Mouse (Mus musculus) lung, postnatal 25 days (tissue): ENCODE data around the gene Csf1.

Experiments
- DNase-seq: peaks from one replicate; pipeline ENCODE4 v3.0.0; 2022; ENCODE audit warnings: low spot score

The Csf1 gene

DNA sequence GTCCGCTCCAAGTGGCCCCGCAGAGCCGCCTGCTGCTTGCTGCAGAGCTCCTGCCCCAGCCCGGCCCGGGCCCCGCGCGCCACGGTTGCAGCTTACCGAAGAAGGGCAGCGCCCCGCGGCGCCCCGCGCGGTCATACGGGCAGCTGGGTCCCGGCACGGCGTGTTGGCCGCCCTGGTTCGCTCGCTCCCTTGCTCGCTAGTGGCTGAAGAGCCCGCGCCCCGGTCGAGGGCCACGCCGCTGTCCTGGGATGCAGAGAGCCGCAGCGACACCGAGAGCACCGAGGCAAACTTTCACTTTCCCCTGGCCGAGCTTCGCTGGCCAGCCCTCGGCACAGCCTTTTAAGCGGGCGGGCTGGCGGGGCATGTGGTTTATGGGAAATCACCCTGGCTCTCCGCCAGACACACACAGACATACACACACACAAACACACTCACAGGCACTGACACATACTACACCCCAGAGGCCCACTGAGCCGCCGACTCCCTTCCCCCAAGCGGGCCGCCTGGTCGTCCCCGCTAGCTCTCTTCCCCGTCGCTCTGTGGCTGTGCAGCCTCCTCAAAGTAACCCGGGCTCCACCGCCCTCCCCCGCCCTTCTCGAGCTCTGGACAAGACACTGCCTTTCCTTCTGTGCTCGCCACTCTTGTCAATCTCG, at the start of gene Csf1:
Gene Csf1, minus strand, starts transcription at position 541 of the 653 bp plus-strand sequence.
- peak; percentile 88 for DNase-seq

DNA sequence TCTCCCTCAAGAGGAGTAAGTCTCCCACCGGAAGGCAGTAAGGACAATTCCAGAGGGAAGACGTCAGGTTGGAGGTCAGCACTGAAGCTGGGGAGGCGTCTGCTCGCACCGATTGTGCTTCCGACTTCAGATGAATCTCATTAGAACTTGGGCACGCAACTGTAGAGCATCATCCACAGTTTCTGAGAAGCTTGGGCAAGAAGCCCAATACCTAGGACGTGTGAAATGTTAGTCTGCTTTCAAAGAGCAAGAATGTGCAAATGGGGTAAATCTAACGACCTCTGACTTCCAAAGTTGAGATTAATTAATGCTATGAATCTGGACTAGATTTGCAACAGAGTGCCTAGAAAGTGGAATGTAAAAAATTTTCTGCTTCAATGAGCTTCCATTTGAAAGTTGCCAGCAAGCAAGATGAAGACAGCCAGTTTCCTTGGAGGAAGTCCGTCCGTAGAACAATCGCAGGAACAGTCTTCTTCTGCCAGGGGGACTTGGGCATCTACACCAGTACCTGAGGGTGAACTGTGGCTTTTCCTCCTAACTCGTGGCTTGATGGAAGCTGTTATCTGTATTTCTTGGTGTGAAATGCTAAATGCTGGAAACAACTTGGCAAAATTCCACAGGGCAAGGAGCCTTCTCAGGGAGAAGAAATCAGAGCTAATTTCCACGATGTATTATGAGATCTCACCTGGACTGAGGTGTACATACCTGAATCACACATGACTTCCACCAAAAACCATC, 47.9 kb upstream of the Csf1 start:
- DNase-seq, result no peak

DNA sequence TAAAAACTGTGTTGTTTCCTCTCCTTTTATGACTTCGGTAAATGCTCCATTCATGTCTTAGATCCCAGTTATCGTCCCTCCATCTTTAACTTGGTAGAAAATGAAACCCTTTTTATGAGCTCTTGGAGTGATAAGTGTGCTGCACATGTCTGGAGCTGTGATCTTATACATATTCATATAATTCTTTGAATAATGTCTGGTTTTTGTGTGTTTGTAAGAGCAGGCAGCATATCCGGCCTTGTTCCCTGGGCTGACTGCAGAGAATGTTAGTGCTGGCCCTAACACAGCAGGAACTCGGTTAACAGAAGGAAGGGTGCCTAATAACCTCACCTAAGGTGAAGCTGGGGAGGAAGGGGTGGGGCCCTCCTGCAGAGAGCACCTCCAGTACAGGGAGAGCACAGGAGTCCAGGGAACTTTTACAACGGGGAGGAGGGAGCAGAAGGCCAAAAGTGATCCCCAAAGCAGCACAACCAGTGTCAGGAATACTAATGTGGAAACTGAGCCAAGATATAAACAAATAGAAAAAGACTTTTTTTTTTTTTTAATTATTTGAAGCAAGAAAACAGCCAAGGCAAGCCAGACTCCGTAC, 47.2 kb upstream of the Csf1 start:
- DNase-seq, result no peak

DNA sequence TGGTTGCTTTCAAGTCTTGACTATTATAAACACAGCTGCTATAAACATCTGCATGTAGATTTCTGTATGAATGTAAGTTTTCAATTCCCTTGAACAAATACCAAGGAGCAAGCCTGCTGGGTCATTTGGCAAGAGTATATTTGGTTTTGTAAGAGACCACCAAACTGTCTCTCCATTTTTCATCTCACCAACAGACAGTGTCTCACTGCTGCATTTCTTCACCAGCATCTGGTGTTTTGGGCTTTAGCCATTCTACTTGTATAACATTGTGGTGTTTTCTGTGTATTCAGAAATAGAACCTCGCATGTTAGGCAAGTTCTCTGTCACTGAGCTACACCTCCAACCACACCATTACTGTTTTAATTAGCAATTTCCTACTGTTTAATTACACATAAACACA, 46.6 kb upstream of the Csf1 start:
- no peak for DNase-seq

DNA sequence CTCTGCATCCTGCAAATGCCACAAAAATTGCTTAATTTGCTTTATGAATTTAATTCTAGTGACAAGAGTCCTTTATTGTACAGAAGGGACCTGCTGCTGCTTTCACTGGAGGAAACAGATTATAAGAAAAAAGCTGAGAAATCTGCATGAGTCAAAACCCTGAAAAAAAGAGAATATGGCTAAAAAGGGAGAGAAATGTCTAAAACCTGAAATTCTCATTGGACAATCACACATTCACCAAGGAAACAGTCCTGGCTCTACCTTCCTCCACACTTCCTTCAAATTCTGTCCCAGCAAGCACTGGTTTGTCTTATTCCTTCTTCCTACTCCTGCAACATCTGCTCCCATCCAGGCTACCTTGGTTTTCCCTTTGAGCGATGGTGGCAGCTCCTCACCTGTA, 44.5 kb upstream of the Csf1 start:
- no peak for DNase-seq

DNA sequence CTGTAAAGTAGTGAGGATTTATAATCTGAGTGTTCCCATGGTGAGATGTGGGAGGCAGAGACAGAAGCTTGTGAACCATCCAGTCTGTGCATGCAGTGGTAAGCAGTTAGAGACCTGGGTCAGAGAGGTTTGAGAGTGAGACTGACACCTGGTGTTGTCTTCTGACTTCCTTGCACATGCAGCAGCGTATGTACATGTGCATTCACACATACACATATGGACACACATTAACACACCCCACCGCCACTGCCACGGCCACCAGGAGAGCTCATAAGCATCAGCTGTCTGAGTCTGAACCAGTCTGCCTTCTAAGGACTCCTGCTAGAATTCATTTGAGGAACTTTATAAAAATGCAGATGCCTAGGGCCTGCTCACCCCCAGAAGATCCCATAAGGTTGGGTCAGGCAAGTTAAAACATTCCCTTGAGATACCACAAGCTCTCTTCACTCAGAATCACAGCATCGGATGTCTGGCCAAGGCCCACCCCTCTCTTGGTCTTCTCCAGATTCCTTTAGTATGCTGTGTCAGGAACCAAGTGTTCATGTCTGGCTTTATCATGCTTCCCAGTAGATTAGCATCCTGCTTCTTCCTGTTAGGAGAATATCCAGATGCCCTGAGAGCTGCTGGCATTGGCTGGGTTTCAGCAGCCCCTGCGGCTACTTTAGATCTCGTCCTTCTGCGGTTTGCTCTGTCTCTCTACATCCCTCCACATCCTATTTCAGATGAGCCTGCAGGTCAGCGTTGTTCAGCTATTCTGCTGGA, 42.1 kb upstream of the Csf1 start:
- DNase-seq, result no peak

DNA sequence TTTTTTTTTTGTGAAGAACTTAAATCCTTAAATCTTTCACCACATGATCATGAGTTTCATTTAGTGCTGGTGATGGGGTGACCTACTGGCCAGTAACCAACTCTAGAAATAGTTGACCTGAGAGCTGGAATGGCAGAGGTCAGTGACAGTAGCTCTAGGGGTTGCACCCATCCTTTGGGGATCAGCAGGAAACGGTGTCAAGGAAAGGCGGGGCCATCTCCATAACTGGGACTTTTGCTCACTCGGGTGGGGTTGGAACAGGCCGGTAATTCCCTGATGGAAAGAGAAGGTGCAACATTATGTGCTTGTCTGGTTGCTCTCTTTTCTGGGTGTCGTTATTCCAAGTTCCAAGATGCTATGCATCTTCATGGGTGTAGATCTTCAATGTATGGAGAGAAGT, 38.7 kb upstream of the Csf1 start:
- DNase-seq, result no peak

DNA sequence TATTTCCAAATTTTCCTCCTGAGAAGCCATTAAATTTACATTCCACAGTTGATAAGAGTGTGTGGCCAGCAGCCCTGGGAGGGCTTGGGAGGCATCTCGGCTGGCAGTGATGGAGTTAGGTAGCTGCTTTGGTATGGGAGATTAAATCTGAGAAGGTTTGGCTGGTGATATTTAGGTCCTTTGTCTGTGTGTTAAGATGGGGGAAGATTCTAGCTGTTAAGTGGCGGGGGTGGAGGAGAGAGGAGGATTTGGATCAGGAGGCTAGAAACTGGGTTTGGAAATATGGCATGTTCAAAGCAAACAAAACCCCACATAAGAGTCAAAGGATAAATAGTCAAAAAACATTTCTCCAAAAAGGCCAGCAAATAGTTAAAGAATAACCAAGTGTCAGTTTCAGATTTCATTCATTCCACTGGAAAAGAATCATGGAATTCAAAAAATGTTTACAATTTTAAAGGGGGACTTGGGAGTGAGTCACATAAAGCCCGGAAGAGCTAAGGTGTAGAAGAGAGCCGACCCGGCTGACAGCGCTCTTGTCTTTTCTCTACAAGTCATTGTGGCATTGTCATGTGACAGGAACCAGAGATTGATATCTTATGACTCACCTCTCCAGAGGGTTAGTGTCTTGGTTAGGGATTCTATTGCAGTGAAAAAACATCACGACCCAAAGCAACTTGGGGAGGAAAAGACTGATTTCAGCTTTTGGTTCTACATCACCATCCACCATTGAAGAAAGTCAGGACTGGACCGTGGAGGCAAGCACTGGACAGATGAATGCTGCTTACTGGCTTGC, 36.1 kb upstream of the Csf1 start:
- DNase-seq, result no peak

DNA sequence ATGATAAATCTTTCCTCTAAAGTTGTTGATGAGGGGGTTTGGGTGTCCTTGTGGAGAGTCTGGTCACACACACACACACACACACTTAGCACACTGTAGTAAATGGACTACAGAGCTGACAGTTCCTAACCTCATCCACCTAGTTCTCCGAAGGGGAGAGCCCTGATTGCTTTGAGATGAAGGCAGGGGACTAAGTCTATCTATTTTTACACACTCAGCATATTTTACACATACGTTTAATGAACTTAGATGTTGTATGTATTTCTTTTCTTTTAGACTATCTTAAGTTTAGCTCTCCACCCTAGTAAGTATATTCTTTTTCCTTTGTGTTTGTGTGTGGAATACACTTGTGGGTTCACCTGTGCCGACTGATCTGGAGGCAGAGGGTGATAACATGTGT, 34.6 kb upstream of the Csf1 start:
- no peak for DNase-seq

DNA sequence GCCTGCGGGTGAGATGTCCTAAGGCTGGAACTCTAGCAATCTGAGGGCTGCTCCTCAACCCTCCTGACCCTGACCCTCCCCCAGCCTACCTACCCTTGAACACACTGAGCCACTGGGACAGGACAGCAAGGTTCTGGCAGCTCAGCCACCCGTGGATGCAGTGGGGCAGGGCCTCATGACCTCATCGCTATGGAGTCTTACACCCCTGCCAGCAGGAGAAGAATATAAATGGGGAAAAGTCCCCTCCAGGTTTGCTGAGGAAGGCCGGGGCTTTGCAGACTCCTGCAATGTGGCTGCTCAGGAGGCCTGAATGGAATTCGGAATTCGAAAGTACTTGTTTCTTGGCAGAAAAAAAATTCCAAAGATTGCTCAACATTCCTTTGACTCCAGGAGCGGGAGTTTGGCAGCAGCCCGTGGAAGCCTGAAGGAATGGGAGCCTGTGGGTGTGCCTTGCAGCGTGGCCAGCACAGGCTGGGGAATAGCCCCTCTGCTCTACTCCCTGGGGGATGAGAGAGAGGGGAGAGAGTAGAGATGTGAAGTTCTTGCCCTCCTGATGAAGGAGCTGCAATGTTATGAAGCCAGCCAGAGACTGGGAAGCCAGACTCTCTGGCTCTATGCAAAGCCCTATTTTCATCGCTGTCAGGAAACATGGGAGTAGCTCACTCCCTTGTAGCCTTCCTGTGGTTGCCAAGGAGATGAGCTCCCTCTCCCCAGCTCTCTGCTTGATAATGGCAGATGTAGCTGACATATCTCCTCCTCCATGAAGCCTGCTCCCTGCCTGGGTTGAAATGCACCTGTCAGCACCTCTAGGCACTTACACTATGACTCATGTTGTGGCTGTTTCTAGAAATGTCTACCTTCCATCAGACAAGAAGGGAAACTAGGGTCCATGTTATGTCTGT, 33.3 kb upstream of the Csf1 start:
- peak; percentile 82 for DNase-seq

DNA sequence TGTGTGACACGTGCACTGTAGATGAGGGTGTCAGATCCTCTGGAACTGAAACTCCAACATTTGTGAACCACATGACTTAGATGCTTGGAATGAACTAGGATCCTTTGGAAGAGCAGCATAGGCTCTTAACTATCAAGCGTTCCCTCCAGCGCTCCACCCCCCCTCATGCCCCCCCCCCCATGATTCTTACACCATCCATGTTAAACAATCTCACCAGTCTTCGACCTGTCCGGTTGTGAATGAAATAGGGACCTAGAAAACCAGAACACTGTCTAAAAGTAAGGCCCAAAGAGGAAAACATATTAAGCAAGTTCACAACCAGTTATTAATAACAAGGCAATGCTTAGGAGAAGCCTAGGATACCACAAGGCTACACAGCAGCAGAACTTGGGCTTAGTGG, 32.5 kb upstream of the Csf1 start:
- DNase-seq, result no peak

DNA sequence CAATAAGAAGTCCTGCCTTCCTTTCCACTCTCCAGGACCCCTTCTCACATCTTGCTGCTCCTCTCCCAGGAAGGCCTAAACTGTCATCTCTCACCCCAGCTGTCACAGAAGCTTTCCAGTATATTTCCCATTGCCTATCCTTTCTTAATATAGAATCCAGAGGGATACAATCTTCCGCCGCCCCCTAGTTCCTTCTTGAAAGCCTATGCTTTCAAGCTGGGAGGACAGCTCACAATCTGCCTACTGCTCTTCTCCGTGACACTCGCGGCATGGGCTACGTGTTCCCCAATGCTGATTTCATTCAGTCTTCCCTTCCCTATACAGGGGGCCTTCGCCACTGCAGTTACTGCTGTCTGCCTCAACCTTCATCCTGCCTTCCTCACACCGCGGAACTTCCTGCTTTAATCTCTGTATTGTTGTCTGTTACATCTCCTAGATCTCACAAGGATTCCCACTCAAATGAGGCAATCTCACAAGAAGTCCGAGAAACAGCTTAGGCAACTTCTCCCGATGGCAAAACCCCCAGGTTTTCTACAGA, 30.6 kb upstream of the Csf1 start:
- DNase-seq, result no peak

DNA sequence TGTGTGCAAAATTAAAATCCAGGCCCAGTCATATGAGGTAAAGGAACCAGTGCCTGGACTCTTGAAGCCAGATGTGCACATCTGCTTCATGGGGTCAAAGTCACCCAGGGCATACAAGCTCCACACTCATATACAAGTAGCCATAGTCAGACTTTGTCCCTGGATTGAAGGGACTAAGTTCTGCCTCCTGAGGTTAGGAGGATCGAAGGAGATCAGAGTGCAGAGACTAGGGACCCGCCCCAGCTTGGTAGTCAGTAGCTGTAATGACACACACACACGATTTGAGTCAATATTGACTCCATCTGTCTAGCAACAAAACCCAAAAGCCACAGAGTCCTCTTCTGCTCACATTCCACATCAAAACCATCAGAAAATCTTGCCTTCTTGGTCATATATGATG, 30.0 kb upstream of the Csf1 start:
- no peak for DNase-seq

DNA sequence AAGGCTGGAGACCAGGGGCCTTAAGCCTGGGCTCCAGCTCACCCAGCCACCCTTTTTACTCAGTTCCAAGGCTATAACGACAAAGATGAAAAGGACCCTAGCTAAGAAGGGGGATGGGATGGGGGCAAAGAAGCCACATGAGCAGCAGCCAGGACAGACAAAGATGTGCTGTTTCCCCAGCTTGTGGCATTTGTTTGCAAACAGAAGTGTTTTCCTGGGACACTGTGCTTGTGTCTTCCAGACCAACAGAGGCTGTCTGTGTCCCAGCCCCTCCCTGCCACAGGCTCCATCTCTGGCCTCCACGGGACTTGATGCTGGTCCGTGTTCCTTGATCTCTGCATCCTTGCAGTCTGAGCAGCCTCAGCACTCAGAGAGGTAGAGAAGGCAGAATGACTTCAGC, 28.6 kb upstream of the Csf1 start:
- DNase-seq, result no peak

DNA sequence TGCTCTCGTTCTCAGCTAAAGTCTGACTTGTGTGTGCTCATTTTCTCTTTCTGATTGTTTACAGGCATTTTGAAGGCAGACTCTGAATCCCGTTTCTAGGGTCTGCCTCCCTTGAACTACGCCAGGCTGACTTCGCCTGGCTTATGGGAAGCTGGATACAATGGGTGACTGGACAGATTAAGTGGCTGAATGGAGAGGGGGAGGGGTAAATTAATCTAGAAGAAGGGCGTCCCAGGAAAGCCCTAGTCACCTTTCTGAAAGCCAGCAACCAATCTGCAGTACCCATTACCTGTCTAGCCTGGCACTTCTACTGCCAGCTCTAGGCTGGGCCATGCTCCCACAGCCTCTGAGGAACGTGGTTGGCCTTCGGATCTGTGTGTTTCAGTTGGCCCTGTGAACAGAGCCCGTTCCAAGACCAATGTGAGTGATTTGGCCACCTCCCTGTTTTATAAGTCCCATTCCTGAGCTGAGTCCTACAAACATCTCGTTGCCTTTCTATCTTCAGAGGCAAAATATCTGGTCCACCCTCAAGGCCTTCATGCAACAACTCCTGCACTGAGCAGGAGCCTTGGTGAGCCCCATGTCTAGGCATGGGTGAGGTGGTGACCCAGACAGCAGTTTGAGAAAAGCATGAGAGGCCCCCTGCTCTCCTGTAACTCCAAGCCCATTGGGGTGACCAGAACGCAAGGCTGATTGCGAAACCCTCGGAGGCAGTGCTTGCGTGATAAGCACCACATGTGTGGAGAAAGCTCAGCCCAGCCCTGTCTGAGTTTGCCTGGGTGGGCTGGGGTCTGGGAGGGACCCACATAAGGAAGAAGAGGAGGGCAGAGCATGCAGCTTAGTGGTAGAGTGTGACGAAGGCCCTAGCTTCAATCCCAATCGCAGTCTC, 27.6 kb upstream of the Csf1 start:
- DNase-seq, result no peak

DNA sequence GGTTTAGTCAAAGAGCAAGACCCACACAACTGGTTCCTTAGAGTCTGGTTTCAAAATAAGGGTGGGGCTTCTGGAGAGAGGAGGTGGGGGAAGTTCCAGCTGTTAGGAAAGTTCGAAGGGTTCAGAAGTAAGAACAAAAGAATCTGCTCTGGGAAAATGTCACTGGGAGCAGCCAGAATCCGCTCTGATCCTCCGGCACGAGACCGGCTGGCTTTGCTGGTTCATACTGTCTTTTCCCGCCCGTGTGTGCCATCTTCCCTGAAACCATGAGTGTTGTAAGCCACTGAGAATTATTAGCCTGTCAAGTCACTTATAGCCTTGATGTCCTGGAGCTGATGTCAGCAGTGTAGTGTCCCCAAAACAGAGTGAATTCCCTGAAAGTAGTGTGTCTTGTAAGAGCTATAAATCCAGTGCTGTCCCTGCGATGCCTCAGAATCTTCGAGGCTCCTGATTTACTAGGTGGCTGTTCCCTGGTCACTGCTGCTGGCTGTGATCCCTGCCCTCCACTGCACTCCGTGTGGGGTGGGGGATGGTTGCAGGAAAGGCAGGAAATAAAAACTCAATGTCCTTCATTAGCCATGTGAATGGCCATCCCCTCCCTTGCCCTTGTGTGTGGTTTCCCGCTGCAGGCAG, 26.8 kb upstream of the Csf1 start:
- DNase-seq, result no peak

DNA sequence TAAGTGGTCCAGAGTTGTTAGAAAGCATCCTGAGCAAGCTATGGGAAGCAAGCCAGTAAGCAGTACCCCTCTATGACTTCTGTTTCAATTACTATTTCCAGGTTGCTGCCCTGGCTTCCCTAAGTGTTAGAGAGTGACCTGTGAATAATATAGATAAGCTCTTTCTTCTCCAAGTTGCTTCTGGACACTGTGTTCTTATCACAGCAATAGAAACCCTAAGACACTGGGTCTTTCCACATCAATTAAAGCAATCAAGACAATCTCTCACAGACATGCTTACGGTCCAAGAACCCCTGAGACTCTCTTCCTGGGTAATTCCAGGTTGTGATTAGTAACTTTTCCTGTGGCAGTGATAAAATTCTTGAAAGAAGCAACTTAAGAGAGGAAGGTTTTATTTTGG, 26.1 kb upstream of the Csf1 start:
- no peak for DNase-seq

DNA sequence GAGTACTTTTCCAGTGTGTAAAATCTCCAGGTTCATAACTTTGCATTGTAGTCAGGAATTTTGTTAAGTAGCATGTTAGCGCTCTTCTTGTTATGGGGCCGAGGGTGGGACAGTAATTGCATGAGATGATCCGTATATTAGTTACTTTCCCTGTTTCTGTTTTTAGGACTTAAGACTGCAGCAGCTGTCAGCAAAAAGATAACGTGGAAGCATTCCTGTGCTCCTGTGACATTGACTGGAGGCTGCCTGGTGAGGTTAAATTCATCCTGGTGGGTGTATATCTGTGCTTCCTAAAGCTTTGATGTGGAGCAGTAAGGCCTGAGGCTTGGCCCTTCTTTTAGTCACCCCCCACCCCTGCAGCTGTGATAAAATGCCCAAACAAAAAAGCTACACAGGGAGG, 25.3 kb upstream of the Csf1 start:
- no peak for DNase-seq

DNA sequence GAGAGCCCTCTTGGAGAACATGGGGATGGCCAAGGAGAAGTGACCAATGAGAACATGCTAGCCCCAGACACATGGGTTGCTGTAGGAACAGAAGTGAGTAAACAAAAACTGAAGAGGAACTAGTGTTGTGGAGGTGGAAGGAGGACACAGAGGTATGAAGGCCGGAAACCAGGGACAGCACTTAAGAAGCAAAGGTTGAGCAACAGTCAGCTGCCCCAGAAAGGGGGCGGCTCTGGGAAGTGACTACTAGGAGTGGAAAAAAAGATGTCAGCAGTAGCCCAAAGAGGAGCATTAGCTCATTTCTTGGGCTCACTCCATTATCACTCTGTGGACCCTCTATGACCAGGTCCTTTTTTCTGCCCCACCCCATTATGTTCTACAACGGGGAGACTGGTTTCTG, 23.0 kb upstream of the Csf1 start:
- peak; percentile 41 for DNase-seq
